Mouse (Mus musculus) kidney, postnatal 0 days (tissue): ENCODE measurements around the gene Ubc. TPM values are rescaled to one million over a fixed set of nuclear protein-coding genes. Genes with fewer than 3 reads are reported as not detected.
"Not testable (repeated sequence)": the region's sequence is repeated elsewhere in the genome, so short reads cannot be mapped to it uniquely, and the experiment has no call there.

Source experiments
- ATAC-seq: fragments of 200-750 bp; cut with Nextera tagmentation; replicated peaks from 2 replicates; pipeline ENCODE4 v1.8.0; 2017; ENCODE audit warnings: low read depth, moderate number of reproducible peaks, moderate TSS enrichment, moderate library complexity; ENCODE audit not compliant: low FRiP score
- DNase-seq: peaks from one replicate; pipeline ENCODE4 v3.0.0-alpha.2; 2016; ENCODE audit warnings: low spot score
- H3K27ac ChIP-seq: fragments of 300-500 bp; sonication (generic); 2 replicates; pipeline ENCODE4 v1.5.1; 2014; ENCODE audit warnings: mild to moderate bottlenecking
- H3K27me3 ChIP-seq: fragments of 300-500 bp; sonication (generic); 2 replicates; pipeline ENCODE4 v1.6.1; 2014; ENCODE audit warnings: low read length, mixed read lengths; ENCODE audit not compliant: insufficient read depth
- H3K36me3 ChIP-seq: fragments of 300-500 bp; sonication (generic); 2 replicates; pipeline ENCODE4 v1.6.1; 2014; ENCODE audit warnings: low read length, mixed read lengths; ENCODE audit not compliant: insufficient read depth
- H3K4me1 ChIP-seq: fragments of 300-500 bp; sonication (generic); replicated peaks from 2 replicates; pipeline ENCODE4 v1.6.1; 2014; ENCODE audit warnings: antibody characterized with exemption, low read length, mixed read lengths; ENCODE audit not compliant: insufficient read depth
- H3K4me2 ChIP-seq: fragments of 300-500 bp; sonication (generic); 2 replicates; pipeline ENCODE4 v1.6.1; 2014; ENCODE audit warnings: mild to moderate bottlenecking, low read length, moderate library complexity, mixed read lengths
- H3K4me3 ChIP-seq: fragments of 300-500 bp; sonication (generic); replicated peaks from 2 replicates; pipeline ENCODE4 v1.5.1; 2014; ENCODE audit warnings: low read depth, low read length
- H3K9ac ChIP-seq: fragments of 300-500 bp; sonication (generic); 2 replicates; pipeline ENCODE4 v1.6.1; 2014; ENCODE audit warnings: low read depth, low read length
- H3K9me3 ChIP-seq: fragments of 300-500 bp; sonication (generic); replicated peaks from 2 replicates; pipeline ENCODE4 v1.6.1; 2016; ENCODE audit warnings: low read length, inconsistent platforms, mixed read lengths
- CTCF ChIP-seq: IDR thresholded peaks from 2 replicates; pipeline ENCODE4 v1.5.1; 2016; ENCODE audit warnings: antibody characterized with exemption, low read depth, mild to moderate bottlenecking, moderate library complexity
- WGBS: fragments of 180-500 bp; shearing (Covaris S2); extraction: QIAGEN DNeasy Blood & Tissue Kit; methylation state at CpG from one replicate; pipeline ENCODE4 v1.1.7; 2014; 5-methylcytosine and 5-hydroxymethylcytosine counted together
- polyA plus RNA-seq: library from polyadenylated mRNA; unstranded; fragments of >200 nt; fragmentation: Nextera tagmentation; extraction: Ambion mirVana; gene quantifications from 2 replicates; pipeline ENCODE4 v1.2.1, GENCODE M21; 2015

Gene Ubc
- polyA plus RNA-seq = 702 and 872 TPM in 2 replicates

DNA sequence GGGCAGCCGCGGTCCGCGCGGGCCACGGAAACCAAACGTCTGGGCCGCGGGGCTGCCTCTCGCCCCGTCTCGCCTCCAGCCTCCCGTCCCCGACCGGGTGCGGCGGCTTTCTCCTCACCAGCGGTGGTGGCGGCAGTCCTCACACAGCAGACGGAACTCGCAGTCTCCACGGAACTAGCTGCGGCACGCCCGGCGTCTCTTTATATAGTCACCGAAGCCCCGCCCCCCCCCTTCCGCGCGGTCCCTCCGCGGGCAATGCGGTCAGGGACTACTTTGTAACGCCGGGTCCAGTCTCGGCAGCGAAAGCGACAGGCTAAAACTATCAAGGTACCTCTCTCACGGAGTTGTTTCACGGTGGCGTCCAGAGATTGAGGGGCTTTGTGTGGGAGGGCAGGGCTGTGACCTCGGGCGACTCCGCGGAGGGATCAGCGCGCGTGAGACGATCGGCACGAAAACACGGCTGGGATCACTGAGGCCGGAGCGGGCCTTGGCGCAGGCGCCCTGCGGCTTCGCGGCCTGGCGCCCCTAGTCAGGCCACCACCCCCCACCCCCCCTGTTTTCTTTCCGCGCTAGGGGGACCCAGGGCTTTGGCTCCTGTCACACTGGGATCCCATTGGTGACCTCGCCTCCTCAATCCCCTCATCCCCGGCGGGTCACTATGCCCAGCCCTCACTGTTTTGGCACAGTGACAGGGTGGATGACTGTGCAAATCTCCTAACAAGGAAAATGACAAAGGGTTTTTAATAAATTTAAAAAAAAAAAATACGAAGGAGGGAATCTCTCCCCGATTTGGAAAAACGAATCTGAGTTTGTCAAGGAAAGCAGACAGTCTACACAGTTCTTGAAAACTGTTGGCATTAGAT, at the start of gene Ubc:
Gene Ubc (minus strand): TSS at position 624 of the 863 bp plus-strand sequence.
- peak within 1 kb of the TSS; percentile 94 for H3K4me2 ChIP-seq
- peaks cover 7% of the 10 kb centered on the region for H3K36me3 ChIP-seq
- ATAC-seq = peak; percentile 35
- peaks cover 22% of the 10 kb centered on the region for H3K4me1 ChIP-seq
- WGBS = under 1% methylated on average over 68 of the region's 69 CpGs
- H3K9me3 ChIP-seq = no peaks in the 10 kb centered on the region
- H3K27ac ChIP-seq = peak within 1 kb of the TSS; percentile 98
- peak within 1 kb of the TSS; percentile 100 for H3K4me3 ChIP-seq
- DNase-seq = peak; percentile 91
- no peak for TF ChIP-seq CTCF
- H3K9ac ChIP-seq = peak within 1 kb of the TSS; percentile 100
- H3K27me3 ChIP-seq = no peaks in the 10 kb centered on the region

DNA sequence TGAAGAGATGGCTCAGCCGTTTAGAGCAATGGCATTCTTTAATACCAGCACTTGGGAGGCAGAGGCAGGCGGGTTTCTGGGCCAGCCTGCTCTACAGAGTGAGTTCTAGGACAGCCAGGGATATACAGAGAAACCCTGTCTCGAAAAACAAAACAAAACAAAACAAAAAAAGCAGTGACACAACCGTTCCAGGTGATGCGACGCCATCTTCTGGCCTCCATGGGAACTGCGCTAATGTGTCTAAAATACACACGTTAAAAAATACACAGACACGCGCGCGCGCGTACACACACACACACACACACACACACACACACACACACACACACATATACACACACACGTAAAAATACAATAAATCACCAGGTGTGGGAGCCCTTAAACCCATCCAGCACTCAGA, 44.3 kb upstream of the Ubc start:
- H3K4me3 ChIP-seq = peak overlapping the region; percentile 51; the same call in 1 of the 2 replicates
- H3K36me3 ChIP-seq = peaks cover 14% of the 10 kb centered on the region
- not testable (repeated sequence) for H3K27ac ChIP-seq, H3K4me2 ChIP-seq, H3K9ac ChIP-seq, H3K4me1 ChIP-seq, DNase-seq, ATAC-seq, H3K9me3 ChIP-seq, H3K27me3 ChIP-seq
- WGBS = 60% methylated on average over 15 of the region's 15 CpGs
- peak; percentile 45 for TF ChIP-seq CTCF

DNA sequence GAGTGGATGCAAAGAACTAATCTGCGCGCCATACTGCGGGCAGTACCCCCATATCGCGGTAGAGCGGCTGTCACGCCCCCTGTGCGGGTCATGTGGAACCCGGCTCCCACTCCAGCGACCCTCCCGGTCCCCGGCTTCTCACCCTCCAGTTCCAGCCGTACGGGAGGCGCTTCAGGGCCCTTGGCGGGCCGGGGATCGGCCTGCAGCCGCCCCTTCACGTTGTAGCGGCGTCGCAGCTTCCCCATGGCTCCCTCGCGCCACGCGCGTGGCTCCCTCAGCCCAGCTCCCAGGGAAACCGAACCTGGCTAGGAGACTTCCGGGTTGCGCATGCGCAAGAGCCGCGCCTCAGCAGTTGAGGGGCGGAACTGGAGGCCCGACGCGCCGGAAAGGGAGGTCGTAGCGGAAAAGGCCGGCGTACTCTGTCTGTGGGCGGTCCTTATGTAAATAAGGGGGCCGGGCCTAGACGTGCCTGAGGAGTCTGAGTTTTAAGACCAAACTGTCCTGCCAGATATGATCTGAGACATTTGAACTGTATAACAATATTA, 43.9 kb upstream of the Ubc start, which contains the start of gene Dhx37:
Gene Dhx37 (minus strand): TSS at position 329 of the 545 bp plus-strand sequence.
- WGBS = 0% methylated on average over 46 of the region's 46 CpGs
- Histone ChIP-seq H3K27me3 (no peaks in the 10 kb centered on the region), H3K4me2 (peak within 1 kb of the TSS; percentile 74), H3K4me3 (peak within 1 kb of the TSS; percentile 51), H3K9me3 (no peaks in the 10 kb centered on the region), H3K36me3 (peaks cover 19% of the 10 kb centered on the region), H3K4me1 (peaks cover 6% of the 10 kb centered on the region), H3K27ac (no peak within 1 kb of the TSS), H3K9ac (peak within 1 kb of the TSS; percentile 69)
- DNase-seq (peak; percentile 99), ATAC-seq (peak; percentile 96)
- no peak for TF ChIP-seq CTCF

DNA sequence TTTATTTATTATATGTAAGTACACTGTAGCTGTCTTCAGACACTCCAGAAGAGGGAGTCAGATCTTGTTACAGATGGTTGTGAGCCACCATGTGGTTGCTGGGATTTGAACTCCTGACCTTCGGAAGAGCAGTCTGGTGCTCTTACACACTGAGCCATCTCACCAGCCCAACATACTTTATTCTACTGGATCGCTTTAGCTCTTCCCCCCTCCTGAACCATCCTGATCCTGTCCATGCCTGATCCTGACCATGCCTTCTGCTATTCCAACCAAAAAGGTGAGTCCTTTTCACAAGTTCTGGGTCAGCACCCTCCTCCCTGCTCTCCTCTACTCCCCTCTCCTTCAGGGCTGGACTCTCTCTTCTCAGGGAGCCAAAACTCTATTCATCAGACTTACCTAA, 42.3 kb upstream of the Ubc start:
- not testable (repeated sequence) for DNase-seq, ATAC-seq, H3K4me1 ChIP-seq, H3K4me3 ChIP-seq, H3K9ac ChIP-seq, H3K9me3 ChIP-seq, H3K27ac ChIP-seq, H3K27me3 ChIP-seq, H3K4me2 ChIP-seq
- H3K36me3 ChIP-seq = peaks cover 26% of the 10 kb centered on the region
- 95% methylated on average over 2 of the region's 2 CpGs for WGBS

DNA sequence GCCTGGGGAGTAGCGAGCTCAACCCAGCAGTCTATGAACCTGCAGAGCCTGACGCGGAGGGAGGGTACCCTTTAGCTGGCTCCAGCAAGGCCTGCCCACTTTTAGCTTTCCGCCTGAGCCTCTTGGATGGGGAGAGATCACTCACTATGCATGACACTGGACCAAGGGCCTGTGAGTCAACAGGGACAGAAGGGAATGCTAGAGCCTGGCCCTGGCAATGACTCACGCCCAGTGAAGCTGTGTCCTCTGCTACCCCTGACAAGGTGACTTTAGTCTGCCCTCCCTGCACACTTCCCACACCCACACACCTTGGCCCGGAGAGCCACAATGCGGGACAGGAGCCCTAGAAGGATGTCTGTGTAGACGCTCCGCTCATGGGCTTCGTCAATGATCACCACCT, 36.3 kb upstream of the Ubc start:
- peaks cover 71% of the 10 kb centered on the region for H3K36me3 ChIP-seq
- no peak overlapping the region for H3K4me3 ChIP-seq
- H3K4me1 ChIP-seq = no peaks in the 10 kb centered on the region
- ATAC-seq = no peak
- DNase-seq = no peak
- WGBS = 94% methylated on average over 10 of the region's 10 CpGs
- no peaks in the 10 kb centered on the region for H3K27me3 ChIP-seq
- no peak overlapping the region for H3K9ac ChIP-seq
- H3K9me3 ChIP-seq = no peaks in the 10 kb centered on the region
- TF ChIP-seq CTCF = no peak
- no peak overlapping the region for H3K4me2 ChIP-seq
- H3K27ac ChIP-seq = no peak overlapping the region

DNA sequence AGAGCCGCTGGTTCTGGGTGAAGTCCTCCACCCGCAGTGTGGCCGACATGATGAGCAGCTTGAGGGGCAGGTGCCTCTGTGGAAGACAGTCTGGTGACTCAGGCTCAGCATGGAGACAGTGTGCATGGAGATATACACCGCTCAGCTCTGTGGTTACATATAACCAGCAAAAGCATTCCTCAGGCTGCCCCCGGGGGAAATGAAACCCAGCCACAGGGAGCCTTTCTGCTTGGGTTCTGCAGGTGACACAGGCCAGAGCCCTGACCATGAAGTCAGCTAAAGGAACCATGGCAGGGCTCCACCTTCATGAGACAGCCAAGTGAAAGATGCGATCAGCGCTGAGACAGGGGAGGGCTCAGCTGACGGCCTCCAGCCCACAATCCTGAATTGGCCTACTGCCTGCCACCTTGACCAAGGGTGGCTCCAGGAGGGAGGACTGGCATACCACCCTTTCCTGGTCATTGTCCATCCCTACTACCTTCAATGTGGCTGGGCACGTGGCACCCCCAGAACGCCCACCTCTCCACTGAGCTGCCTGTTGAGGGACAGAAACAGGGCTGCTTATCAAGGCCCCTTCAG, 35.8 kb upstream of the Ubc start:
- H3K36me3 ChIP-seq = peaks cover 75% of the 10 kb centered on the region
- H3K4me2 ChIP-seq = no peak overlapping the region
- ATAC-seq (no peak), DNase-seq (no peak)
- 93% methylated on average over 10 of the region's 10 CpGs for WGBS
- H3K4me3 ChIP-seq = no peak overlapping the region
- H3K27ac ChIP-seq = no peak overlapping the region
- H3K9me3 ChIP-seq = no peaks in the 10 kb centered on the region
- H3K4me1 ChIP-seq = no peaks in the 10 kb centered on the region
- H3K9ac ChIP-seq = no peak overlapping the region
- TF ChIP-seq CTCF = no peak
- no peaks in the 10 kb centered on the region for H3K27me3 ChIP-seq
